Mouse (Mus musculus) spleen, postnatal 10 days (tissue): ENCODE measurements around the gene Vwa8.

Experiments
- DNase-seq, 2 experiments: peaks; one replicate each; pipeline ENCODE4 v3.0.0; 2021 to 2022; ENCODE audit warnings: low spot score in 2 of 2

The Vwa8 gene

DNA sequence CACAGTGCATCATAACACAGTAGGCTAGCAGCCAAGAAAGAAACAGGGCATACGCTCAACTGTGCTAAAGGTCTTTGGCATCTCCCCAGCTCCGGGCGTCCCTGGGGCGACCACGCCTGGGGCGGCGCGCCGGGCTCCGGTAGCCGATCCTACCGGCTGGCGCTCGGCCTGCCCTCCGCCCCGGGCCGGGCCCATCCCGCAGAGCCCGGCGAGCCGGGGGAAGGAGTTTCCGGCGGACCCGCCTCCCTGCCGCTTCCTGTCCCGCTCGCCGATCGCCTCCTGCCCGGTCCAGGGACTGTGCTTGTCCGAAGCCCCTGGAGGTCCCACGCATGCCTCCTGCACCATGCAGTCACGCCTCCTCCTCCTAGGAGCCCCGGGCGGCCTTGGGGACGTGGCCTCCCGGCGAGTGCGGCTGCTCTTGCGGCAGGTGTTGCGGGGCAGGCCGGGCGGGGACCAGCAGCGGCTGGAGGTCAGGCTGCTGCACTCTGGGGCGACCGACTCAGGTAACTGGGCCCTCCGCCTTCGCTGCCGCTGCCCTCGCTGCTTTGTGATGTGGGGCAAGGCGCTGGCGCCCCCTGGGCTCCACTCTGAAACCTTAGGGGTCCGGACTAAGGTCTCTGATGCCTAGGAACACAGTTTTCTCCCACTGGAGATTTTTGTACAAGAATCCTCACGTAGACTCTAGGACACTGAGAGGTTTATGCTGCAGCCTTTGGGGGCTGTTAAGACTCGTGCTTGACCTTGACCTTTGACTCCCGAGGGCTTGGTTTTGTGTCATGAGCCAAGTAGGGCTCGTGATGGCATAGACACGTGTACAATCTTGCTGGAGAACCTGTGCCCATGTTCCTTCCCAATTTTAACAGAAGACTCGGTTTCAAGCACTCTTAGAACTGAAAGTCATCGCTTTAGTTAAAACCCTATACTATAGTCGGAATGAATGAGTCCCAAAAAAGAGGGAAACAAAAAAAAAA lies at the start of gene Vwa8:
Gene Vwa8 (plus strand): TSS at position 112 of the 971 bp plus-strand sequence.
- DNase-seq = peak; percentile 68 to 81

DNA sequence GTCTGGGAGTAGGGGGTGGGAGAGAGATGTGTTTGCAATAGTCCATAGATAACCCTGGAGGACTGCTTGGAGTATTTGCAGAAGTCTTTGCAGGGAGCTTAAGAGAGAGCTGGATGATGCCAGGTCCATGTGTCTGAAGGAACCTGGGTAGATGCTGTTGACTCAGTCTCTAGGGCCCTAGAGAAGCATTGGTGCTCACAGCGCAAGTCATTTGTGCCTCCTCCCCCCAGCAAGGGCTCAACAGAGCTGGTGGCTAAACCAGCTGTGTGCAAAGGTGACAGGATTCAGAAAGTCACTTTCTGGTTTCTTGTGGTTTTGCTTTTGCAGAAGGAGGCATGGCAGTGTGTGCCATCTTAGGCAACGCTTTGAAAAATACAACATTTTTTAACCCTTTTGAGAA lies 46.5 kb upstream of the Vwa8 start:
- peak in 1 of 2 experiments; percentile 31 for DNase-seq

GRCm38 (mm10) chr14:78803924-78804323 lies 44.9 kb upstream of the Vwa8 start:
- no peak for DNase-seq

DNA sequence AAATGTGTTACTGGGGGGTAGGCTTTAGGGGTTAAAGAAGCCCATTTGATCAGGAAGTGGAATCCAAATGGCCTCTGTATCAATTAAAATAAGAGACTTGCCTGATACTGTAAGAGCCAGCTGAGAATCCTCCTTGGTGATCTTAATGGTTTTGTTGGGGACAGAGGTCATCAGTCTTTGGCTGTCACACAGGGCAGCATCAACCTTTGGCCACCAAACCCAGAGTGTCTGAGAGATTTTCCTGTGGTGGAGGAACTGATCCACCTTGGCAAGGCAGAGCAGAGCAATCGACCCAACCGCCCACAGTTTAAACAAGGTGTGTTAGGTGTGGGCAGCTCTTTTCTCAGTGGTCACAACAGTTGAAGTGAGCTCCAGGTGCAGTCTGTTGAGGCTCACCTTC lies 36.0 kb upstream of the Vwa8 start:
- DNase-seq = no peak

- DNase-seq = no peak
Observed at GRCm38 (mm10) chr14:78816411-78816810, 32.4 kb upstream of the Vwa8 start.

- DNase-seq = no peak
Observed at GRCm38 (mm10) chr14:78817651-78818050, 31.2 kb upstream of the Vwa8 start.

DNA sequence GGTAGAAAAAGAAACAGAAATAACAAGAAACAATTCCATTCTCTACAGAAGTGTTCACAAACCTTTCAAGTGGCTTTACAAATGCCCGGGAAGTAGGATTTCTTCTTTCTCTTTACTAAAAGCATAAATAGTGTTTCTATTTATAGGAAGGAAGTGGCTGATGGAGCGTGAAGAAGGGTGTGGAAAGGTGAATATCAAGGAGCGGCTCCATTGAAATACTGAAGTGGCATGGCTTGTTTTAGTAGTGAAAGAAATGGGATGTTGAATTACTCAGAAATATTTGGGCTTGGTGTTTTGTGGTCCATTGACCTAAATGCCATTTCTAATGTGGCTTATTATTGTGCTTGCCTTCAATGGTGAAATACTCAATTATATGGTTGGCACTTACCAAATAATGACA lies 30.4 kb upstream of the Vwa8 start:
- no peak for DNase-seq

- no peak for DNase-seq
Observed at GRCm38 (mm10) chr14:78824013-78824412, 24.8 kb upstream of the Vwa8 start.

- DNase-seq = no peak
Observed at GRCm38 (mm10) chr14:78824507-78824906, 24.3 kb upstream of the Vwa8 start.

DNA sequence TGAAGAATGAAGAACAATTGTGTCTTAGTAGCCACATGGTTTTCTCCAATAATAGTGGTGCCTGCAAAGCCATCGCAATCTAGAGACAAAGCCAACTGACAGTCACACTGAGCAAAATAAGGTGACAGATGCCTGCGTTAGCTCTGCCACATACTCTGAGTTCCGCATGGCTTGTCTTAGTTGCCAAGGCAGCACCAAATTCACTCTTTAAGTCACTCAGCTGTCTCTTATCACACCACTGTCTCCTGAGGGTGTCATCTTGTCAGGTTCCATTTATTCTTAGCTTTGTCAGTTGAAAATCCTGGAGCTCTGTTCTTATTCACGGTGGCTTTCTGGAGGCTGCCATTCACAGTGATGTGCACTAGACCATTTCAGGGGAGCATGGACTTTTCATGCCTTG lies 17.7 kb upstream of the Vwa8 start:
- DNase-seq = no peak

- DNase-seq = no peak
Observed at GRCm38 (mm10) chr14:78847948-78848347, 904 bp upstream of the Vwa8 start.

DNA sequence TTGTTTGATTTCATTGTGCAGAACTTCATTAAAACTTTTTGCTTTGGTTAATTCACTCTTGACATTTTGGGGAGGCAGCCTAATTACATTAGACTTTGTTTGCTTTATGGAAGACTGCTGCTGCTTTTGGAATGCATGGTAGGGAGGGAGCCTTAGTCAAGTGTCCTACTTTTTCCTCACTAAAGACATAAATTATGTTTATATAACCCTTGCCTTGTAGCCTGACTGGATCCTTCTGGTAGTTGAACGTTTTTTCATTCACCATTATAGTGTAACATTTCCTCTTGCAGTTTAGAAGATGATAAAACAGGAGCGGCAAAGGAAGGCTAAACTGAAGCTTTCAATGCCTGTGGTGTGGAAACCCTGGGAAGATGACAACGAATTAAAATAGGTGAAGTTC lies 375 bp upstream of the Vwa8 start:
- no peak for DNase-seq

DNA sequence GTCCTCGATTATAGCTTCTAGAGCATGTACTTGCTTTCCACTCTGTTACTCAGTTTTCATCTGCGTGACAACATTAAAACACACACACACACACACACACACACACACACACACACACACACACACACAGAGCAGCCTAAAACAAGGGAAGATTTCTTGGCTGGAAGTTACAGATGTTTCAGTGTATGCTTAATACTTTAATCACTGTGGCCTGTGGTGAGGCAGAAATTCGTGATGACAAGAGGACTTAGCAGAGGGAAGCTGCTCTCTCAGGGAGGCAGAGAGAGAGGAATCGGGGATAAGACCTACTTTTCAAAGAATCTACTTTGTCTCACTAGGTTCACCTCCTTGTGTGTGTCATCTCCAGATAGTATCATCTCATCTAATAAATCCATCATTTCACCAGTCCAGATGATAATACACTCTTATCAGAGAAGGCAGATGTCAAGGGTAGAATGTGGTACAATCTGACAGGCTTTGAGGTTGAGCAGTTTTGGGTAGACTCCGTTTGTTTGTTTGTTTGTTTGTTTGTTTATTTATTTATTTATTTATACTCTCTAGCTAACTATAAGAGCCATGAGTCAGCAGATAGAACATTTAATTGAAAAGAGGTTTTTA lies 1.2 kb downstream of the Vwa8 start:
- DNase-seq = no peak

DNA sequence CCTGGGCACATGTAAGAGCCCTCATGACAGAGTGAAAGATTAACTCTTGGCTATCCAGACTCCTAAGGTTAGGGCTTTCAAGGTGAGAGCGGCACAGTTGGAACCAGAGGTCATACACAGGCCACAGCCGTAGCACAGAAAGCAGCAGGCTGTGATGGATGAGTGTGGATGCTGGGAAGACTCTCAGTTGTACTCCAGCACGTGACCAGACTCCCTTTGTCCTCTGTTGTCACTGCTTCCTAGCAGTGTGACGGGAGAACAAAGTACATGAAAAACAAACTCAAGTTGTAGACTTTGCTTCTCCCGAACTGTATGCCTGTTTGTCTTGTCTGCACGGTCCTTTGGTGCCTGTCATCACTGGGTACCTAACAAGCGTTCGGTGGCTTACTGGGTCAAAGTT lies 1.8 kb downstream of the Vwa8 start:
- no peak for DNase-seq

DNA sequence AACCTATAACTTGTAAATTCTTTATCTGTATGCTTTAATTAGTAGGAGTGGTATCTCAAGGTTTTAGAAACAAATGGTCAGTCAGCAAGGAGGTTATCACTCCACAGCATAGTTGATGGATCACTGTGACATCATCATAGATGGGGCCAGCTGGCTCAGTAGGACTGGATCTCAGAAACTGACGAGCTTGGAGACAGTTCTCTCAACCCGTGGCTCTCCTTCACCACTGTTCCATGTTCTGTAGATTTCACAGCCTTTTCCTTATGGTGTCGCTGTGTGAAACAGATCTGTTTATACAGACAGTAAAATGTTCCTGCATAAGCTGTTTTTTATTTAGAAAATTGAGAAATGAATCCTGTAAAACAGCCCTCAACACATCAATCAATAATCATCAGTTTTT lies 2.5 kb downstream of the Vwa8 start:
- no peak for DNase-seq

- no peak for DNase-seq
Observed at GRCm38 (mm10) chr14:78852401-78853246, 3.8 kb downstream of the Vwa8 start.

DNA sequence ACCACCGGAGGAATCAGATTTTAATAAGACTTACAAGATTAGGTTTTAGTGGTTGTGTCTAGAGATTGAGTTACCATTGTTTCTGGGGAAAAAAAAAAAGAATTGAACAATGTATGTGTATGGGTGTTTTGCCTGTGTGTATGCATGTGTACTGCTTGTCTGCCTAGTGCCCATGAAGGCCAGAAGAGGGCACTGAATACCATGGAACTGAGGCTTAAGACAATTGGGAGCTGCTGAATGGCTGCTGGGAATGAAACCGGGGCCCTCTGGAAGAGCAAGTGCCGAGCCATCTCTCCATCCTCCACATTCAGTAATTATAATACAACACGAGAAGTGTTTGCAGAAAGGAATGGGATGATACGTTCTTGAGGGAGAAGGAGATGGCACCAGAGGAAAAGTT lies 12.3 kb downstream of the Vwa8 start:
- no peak for DNase-seq

DNA sequence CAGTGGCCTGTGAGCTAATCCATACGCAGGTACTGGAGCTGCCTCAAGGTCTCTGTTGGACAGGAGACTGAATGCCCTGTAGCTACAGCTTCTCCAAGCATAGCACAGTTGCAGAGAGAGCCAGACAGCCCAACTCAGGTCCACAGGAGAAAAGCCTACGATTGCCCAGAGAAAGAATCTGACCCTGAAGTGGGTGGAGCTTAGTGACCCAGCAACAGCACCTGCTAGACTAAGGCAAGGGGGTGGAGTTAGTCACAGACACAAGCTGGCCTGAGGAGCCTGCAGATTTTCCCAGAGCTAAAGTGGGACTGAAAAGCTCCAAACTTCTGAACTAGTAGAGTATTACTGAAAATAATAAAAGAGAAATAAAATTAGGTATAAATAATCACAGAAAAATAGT lies 21.2 kb downstream of the Vwa8 start:
- DNase-seq = no peak

GRCm38 (mm10) chr14:78877176-78877575 lies 28.3 kb downstream of the Vwa8 start:
- no peak for DNase-seq

GRCm38 (mm10) chr14:78878402-78879045 lies 29.7 kb downstream of the Vwa8 start:
- no peak for DNase-seq

GRCm38 (mm10) chr14:78880879-78881278 lies 32.0 kb downstream of the Vwa8 start:
- no peak for DNase-seq

- no peak for DNase-seq
Observed at GRCm38 (mm10) chr14:78881563-78881962, 32.7 kb downstream of the Vwa8 start.
